Mouse (Mus musculus): ENCODE results near the gene Stat5b.
A peak's percentile ranks its signal among the peaks of the same experiment; 100 is the strongest.

Gene Stat5b

GRCm38 (mm10) chr11:100850038-100850777 is at the start of gene Stat5b:
Gene Stat5b, minus strand, starts transcription at chr11:100850724.
- peak; percentile 90 for DNase-seq (ENCODE audit: low read depth)

GRCm38 (mm10) chr11:100898441-100899199 is 48.1 kb upstream of the Stat5b start:
- DNase-seq (ENCODE audit: low read depth), result no peak

GRCm38 (mm10) chr11:100897294-100898231 is 47.0 kb upstream of the Stat5b start:
- DNase-seq (ENCODE audit: low read depth), result peak; percentile 42

GRCm38 (mm10) chr11:100896078-100896477 is 45.6 kb upstream of the Stat5b start:
- no peak for DNase-seq (ENCODE audit: low read depth)

GRCm38 (mm10) chr11:100894146-100894918 is 43.8 kb upstream of the Stat5b start:
- DNase-seq (ENCODE audit: low read depth), result no peak

- peak; percentile 95 for DNase-seq (ENCODE audit: low read depth)
These were observed 43.0 kb upstream of the Stat5b start for GRCm38 (mm10) chr11:100893482-100893881.

- DNase-seq (ENCODE audit: low read depth), result no peak
These were observed 41.9 kb upstream of the Stat5b start for GRCm38 (mm10) chr11:100892435-100892834.

GRCm38 (mm10) chr11:100891256-100892123 is 41.0 kb upstream of the Stat5b start:
- peak; percentile 80 for DNase-seq (ENCODE audit: low read depth)

- no peak for DNase-seq (ENCODE audit: low read depth)
These were observed 40.0 kb upstream of the Stat5b start for GRCm38 (mm10) chr11:100890481-100890880.

- DNase-seq (ENCODE audit: low read depth), result no peak
These were observed 37.9 kb upstream of the Stat5b start for GRCm38 (mm10) chr11:100888348-100888820.

GRCm38 (mm10) chr11:100887764-100888163 is 37.2 kb upstream of the Stat5b start:
- DNase-seq (ENCODE audit: low read depth), result no peak

- no peak for DNase-seq (ENCODE audit: low read depth)
These were observed 36.7 kb upstream of the Stat5b start for GRCm38 (mm10) chr11:100887236-100887635.

GRCm38 (mm10) chr11:100886188-100886740 is 35.7 kb upstream of the Stat5b start:
- DNase-seq (ENCODE audit: low read depth), result no peak

- no peak for DNase-seq (ENCODE audit: low read depth)
These were observed 34.9 kb upstream of the Stat5b start for GRCm38 (mm10) chr11:100885472-100885871.

- DNase-seq (ENCODE audit: low read depth), result no peak
These were observed 33.1 kb upstream of the Stat5b start for GRCm38 (mm10) chr11:100883640-100884039.

- DNase-seq (ENCODE audit: low read depth), result no peak
These were observed 29.0 kb upstream of the Stat5b start for GRCm38 (mm10) chr11:100879321-100880078.

- no peak for DNase-seq (ENCODE audit: low read depth)
These were observed 25.2 kb upstream of the Stat5b start for GRCm38 (mm10) chr11:100875761-100876160.

- DNase-seq (ENCODE audit: low read depth), result no peak
These were observed 20.4 kb upstream of the Stat5b start for GRCm38 (mm10) chr11:100870968-100871350.
